Mouse (Mus musculus): ENCODE data around the gene Gm10717. TPM values are rescaled to one million over a fixed set of nuclear protein-coding genes. Genes with fewer than 3 reads are reported as not detected.
"Not testable (repeated sequence)": the region's sequence is repeated elsewhere in the genome, so short reads cannot be mapped to it uniquely, and the experiment has no call there.

Gm10717 gene
- not detected for polyA plus RNA-seq (2021)

DNA sequence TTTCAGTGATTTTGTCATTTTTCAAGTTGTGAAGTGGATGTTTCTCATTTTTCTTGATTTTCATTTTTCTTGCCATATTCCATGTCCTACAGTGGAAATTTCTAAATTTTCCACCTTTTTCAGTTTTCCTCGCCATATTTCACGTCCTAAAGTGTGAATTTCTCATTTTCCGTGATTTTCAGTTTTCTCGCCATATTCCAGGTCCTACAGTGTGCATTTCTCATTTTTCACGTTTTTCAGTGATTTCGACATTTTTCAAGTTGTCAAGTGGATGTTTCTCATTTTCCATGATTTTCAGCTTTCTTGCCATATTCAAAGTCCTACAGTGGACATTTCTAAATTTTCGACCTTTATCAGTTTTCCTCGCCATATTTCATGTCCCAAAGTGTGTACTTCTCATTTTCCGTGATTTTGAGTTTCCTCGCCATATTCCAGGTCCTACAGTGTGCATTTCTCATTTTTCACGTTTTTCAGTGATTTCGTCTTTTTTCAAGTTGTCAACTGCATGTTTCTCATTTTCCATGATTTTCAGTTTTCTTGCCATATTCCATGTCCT, at the start of gene Gm10717:
Gm10717 (plus strand) TSS at position 506 of the 556 bp plus-strand sequence.
- DNase-seq (ENCODE audit: low read depth, low spot score); POLR2A ChIA-PET; CTCF ChIA-PET; ATAC-seq; in situ Hi-C loops (cut with MboI; ENCODE audit: low pct_unique_long_range_greater_than_20kb); H3K27me3 ChIP-seq: not testable (repeated sequence)

DNA sequence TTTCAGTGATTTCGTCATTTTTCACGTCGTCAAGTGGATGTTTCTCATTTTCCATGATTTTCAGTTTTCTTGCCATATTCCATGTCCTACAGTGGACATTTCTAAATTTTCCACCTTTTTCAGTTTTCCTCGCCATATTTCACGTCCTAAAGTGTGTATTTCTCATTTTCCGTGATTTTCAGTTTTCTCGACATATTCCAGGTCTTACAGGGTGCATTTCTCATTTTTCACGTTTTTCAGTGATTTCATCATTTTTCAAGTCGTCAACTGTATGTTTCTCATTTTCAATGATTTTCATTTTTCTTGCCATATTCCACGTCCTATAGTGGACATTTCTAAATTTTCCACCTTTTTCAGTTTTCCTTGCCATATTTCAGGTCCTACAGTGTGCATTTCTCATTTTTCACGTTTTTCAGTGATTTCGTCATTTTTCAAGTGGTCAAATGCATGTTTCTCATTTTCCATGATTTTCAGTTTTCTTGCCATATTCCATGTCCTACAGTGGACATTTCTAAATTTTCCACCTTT, 24.7 kb upstream of the Gm10717 start, which contains the start of gene Gm10722:
Gm10722 (plus strand) TSS at position 478 of the 528 bp plus-strand sequence.
- POLR2A ChIA-PET; in situ Hi-C loops (cut with MboI; ENCODE audit: low pct_unique_long_range_greater_than_20kb); DNase-seq (ENCODE audit: low read depth, low spot score); ATAC-seq; CTCF ChIA-PET; H3K27me3 ChIP-seq: not testable (repeated sequence)

DNA sequence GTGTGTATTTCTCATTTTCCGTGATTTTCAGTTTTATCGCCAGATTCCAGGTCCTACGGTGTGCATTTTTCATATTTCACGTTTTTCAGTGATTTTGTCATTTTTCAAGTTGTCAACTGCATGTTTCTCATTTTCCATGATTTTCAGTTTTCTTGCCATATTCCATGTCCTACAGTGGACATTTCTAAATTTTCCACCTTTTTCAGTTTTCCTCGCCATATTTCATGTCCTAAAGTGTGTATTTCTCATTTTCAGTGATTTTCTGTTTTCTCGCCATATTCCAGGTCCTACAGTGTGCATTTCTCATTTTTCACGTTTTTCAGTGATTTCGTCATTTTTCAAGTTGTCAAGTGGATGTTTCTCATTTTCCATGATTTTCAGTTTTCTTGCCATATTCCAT, 24.2 kb upstream of the Gm10717 start:
- ATAC-seq; CTCF ChIA-PET; DNase-seq (ENCODE audit: low read depth, low spot score); in situ Hi-C loops (cut with MboI; ENCODE audit: low pct_unique_long_range_greater_than_20kb); POLR2A ChIA-PET; H3K27me3 ChIP-seq: not testable (repeated sequence)

DNA sequence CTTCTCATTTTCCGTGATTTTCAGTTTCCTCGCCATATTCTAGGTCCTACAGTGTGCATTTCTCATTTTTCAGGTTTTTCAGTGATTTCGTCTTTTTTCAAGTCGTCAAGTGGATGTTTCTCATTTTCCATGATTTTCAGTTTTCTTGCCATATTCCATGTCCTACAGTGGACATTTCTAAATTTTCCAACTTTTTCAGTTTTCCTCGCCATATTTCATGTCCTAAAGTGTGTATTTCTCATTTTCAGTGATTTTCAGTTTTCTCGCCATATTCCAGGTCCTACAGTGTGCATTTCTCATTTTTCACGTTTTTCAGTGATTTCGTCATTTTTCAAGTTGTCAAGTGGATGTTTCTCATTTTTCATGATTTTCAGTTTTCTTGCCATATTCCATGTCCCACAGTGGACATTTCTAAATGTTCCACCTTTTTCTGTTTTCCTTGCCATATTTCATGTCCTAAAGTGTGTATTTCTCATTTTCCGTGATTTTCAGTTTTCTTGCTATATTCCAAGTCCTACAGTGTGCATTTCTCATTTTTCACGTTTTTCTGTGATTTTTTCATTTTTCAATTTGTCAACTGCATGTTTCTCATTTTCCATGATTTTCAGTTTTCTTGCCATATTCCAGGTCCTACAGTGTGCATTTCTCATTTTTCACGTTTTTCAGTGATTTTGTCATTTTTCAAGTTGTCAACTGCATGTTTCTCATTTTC, 23.1 kb upstream of the Gm10717 start:
- H3K27me3 ChIP-seq; DNase-seq (ENCODE audit: low read depth, low spot score); POLR2A ChIA-PET; CTCF ChIA-PET; in situ Hi-C loops (cut with MboI; ENCODE audit: low pct_unique_long_range_greater_than_20kb): not testable (repeated sequence)
- ATAC-seq: peak; percentile 60

DNA sequence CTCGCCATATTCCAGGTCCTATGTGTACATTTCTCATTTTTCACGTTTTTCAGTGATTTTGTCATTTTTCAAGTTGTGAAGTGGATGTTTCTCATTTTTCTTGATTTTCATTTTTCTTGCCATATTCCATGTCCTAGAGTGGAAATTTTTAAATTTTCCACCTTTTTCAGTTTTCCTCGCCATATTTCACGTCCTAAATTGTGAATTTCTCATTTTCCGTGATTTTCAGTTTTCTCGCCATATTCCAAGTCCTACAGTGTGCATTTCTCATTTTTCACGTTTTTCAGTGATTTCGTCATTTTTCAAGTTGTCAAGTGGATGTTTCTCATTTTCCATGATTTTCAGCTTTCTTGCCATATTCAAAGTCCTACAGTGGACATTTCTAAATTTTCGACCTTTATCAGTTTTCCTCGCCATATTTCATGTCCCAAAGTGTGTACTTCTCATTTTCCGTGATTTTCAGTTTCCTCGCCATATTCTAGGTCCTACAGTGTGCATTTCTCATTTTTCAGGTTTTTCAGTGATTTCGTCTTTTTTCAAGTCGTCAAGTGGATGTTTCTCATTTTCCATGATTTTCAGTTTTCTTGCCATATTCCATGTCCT, 22.3 kb upstream of the Gm10717 start, which contains the start of gene Gm11168:
Gm11168 (plus strand) TSS at position 553 of the 603 bp plus-strand sequence.
- CTCF ChIA-PET; ATAC-seq; DNase-seq (ENCODE audit: low read depth, low spot score); in situ Hi-C loops (cut with MboI; ENCODE audit: low pct_unique_long_range_greater_than_20kb); H3K27me3 ChIP-seq; POLR2A ChIA-PET: not testable (repeated sequence)

DNA sequence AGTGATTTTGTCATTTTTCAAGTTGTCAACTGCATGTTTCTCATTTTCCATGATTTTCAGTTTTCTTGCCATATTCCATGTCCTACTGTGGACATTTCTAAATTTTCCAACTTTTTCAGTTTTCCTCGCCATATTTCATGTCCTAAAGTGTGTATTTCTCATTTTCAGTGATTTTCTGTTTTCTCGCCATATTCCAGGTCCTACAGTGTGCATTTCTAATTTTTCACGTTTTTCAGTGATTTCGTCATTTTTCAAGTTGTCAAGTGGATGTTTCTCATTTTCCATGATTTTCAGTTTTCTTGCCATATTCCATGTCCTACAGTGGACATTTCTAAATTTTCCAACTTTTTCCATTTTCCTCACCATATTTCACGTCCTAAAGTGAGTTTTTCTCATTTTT, 19.0 kb upstream of the Gm10717 start:
- DNase-seq (ENCODE audit: low read depth, low spot score); CTCF ChIA-PET; ATAC-seq; POLR2A ChIA-PET; H3K27me3 ChIP-seq; in situ Hi-C loops (cut with MboI; ENCODE audit: low pct_unique_long_range_greater_than_20kb): not testable (repeated sequence)

DNA sequence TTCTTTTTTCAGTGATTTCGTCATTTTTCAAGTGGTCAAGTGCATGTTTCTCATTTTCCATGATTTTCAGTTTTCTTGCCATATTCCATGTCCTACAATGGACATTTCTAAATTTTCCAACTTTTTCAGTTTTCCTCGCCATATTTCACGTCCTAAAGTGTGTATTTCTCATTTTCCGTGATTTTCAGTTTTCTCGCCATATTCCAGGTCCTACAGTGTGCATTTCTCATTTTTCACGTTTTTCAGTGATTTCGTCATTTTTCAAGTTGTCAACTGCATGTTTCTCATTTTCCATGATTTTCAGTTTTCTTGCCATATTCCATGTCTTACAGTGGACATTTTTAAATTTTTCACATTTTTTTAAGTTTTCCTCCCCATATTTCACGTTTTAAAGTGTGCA, 18.6 kb upstream of the Gm10717 start:
- in situ Hi-C loops (cut with MboI; ENCODE audit: low pct_unique_long_range_greater_than_20kb); POLR2A ChIA-PET; CTCF ChIA-PET; DNase-seq (ENCODE audit: low read depth, low spot score); H3K27me3 ChIP-seq: not testable (repeated sequence)
- peak; percentile 24 for ATAC-seq

DNA sequence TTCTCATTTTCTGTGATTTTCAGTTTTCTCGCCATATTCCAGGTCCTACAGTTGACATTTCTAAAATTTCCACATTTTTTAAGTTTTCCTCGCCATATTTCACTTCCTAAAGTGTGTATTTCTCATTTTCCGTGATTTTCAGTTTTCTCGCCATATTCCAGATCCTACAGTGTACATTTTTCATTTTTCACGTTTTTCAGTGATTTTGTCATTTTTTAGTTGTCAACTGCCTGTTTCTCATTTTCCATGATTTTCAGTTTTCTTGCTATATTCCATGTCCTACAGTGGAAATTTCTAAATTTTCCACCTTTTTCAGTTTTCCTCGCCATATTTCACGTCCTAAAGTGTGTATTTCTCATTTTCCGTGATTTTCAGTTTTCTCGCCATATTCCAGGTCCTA, 17.9 kb upstream of the Gm10717 start:
- POLR2A ChIA-PET; DNase-seq (ENCODE audit: low read depth, low spot score); H3K27me3 ChIP-seq; CTCF ChIA-PET; in situ Hi-C loops (cut with MboI; ENCODE audit: low pct_unique_long_range_greater_than_20kb): not testable (repeated sequence)
- ATAC-seq: peak; percentile 29

DNA sequence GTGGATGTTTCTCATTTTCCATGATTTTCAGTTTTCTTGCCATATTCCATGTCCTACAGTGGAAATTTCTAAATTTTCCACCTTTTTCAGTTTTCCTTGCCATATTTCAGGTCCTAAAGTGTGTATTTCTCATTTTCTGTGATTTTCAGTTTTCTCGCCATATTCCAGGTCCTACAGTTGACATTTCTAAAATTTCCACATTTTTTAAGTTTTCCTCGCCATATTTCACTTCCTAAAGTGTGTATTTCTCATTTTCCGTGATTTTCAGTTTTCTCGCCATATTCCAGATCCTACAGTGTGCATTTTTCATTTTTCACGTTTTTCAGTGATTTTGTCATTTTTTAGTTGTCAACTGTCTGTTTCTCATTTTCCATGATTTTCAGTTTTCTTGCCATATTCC, 15.9 kb upstream of the Gm10717 start:
- H3K27me3 ChIP-seq; in situ Hi-C loops (cut with MboI; ENCODE audit: low pct_unique_long_range_greater_than_20kb); CTCF ChIA-PET; POLR2A ChIA-PET; DNase-seq (ENCODE audit: low read depth, low spot score): not testable (repeated sequence)
- peak; percentile 23 for ATAC-seq

DNA sequence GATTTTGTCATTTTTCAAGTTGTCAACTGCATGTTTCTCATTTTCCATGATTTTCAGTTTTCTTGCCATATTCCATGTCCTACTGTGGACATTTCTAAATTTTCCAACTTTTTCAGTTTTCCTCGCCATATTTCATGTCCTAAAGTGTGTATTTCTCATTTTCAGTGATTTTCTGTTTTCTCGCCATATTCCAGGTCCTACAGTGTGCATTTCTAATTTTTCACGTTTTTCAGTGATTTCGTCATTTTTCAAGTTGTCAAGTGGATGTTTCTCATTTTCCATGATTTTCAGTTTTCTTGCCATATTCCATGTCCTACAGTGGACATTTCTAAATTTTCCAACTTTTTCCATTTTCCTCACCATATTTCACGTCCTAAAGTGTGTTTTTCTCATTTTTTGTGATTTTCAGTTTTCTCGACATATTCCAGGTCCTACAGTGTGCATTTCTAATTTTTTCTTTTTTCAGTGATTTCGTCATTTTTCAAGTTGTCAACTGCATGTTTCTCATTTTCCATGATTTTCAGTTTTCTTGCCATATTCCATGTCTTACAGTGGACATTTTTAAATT, 13.1 kb upstream of the Gm10717 start:
- DNase-seq (ENCODE audit: low read depth, low spot score); POLR2A ChIA-PET; in situ Hi-C loops (cut with MboI; ENCODE audit: low pct_unique_long_range_greater_than_20kb); ATAC-seq; CTCF ChIA-PET; H3K27me3 ChIP-seq: not testable (repeated sequence)

DNA sequence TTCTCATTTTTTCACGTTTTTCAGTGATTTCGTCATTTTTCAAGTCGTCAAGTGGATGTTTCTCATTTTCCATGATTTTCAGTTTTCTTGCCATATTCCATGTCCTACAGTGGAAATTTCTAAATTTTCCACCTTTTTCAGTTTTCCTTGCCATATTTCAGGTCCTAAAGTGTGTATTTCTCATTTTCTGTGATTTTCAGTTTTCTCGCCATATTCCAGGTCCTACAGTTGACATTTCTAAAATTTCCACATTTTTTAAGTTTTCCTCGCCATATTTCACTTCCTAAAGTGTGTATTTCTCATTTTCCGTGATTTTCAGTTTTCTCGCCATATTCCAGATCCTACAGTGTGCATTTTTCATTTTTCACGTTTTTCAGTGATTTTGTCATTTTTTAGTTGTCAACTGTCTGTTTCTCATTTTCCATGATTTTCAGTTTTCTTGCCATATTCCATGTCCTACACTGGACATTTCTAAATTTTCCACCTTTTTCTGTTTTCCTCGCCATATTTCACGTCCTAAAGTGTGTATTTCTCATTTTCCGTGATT, 12.4 kb upstream of the Gm10717 start, which contains the start of gene Gm10721:
Gm10721 (plus strand) TSS at position 408 of the 547 bp plus-strand sequence.
- POLR2A ChIA-PET; DNase-seq (ENCODE audit: low read depth, low spot score); H3K27me3 ChIP-seq; in situ Hi-C loops (cut with MboI; ENCODE audit: low pct_unique_long_range_greater_than_20kb); CTCF ChIA-PET: not testable (repeated sequence)
- ATAC-seq: peak; percentile 41

DNA sequence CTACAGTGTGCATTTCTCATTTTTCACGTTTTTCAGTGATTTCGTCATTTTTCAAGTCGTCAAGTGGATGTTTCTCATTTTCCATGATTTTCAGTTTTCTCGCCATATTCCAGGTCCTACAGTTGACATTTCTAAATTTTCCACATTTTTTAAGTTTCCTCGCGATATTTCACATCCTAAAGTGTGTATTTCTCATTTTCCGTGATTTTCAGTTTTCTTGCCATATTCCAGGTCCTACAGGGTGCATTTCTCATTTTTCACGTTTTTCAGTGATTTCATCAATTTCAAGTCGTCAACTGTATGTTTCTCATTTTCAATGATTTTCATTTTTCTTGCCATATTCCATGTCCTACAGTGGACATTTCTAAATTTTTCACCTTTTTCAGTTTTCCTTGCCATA, 9.9 kb upstream of the Gm10717 start, which contains the start of gene Gm10720:
Gm10720 (plus strand) TSS at position 301 of the 400 bp plus-strand sequence.
- DNase-seq (ENCODE audit: low read depth, low spot score); ATAC-seq; in situ Hi-C loops (cut with MboI; ENCODE audit: low pct_unique_long_range_greater_than_20kb); POLR2A ChIA-PET; CTCF ChIA-PET; H3K27me3 ChIP-seq: not testable (repeated sequence)

DNA sequence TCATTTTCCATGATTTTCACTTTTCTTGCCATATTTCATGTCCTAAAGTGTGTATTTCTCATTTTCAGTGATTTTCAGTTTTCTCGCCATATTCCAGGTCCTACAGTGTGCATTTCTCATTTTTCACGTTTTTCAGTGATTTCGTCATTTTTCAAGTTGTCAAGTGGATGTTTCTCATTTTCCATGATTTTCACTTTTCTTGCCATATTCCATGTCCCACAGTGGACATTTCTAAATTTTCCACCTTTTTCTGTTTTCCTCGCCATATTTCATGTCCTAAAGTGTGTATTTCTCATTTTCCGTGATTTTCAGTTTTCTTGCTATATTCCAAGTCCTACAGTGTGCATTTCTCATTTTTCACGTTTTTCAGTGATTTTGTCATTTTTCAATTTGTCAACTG, 9.3 kb upstream of the Gm10717 start:
- ATAC-seq; H3K27me3 ChIP-seq; CTCF ChIA-PET; in situ Hi-C loops (cut with MboI; ENCODE audit: low pct_unique_long_range_greater_than_20kb); POLR2A ChIA-PET; DNase-seq (ENCODE audit: low read depth, low spot score): not testable (repeated sequence)

DNA sequence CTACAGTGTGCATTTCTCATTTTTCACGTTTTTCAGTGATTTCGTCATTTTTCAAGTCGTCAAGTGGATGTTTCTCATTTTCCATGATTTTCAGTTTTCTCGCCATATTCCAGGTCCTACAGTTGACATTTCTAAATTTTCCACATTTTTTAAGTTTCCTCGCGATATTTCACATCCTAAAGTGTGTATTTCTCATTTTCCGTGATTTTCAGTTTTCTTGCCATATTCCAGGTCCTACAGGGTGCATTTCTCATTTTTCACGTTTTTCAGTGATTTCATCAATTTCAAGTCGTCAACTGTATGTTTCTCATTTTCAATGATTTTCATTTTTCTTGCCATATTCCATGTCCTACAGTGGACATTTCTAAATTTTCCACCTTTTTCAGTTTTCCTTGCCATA, 8.1 kb upstream of the Gm10717 start, which contains the start of gene Gm10719:
Gm10719 (plus strand) TSS at position 301 of the 400 bp plus-strand sequence.
- ATAC-seq; DNase-seq (ENCODE audit: low read depth, low spot score); CTCF ChIA-PET; H3K27me3 ChIP-seq; in situ Hi-C loops (cut with MboI; ENCODE audit: low pct_unique_long_range_greater_than_20kb); POLR2A ChIA-PET: not testable (repeated sequence)

DNA sequence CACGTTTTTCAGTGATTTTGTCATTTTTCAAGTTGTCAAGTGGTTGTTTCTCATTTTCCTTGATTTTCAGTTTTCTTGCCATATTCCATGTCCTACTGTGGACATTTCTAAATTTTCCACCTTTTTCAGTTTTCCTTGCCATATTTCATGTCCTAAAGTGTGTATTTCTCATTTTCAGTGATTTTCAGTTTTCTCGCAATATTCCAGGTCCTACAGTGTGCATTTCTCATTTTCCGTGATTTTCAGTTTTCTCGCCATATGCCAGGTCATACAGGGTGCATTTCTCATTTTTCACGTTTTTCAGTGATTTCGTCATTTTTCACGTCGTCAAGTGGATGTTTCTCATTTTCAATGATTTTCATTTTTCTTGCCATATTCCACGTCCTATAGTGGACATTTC, 6.3 kb upstream of the Gm10717 start:
- POLR2A ChIA-PET; CTCF ChIA-PET; DNase-seq (ENCODE audit: low read depth, low spot score); H3K27me3 ChIP-seq; ATAC-seq; in situ Hi-C loops (cut with MboI; ENCODE audit: low pct_unique_long_range_greater_than_20kb): not testable (repeated sequence)
